Mouse (Mus musculus): ENCODE measurements around the gene Lin7c. TPM values are rescaled to one million over a fixed set of nuclear protein-coding genes. Genes with fewer than 3 reads are reported as not detected.
A peak's percentile ranks its signal among the peaks of the same experiment; 100 is the strongest.

Gene Lin7c
- polyA plus RNA-seq, 1 experiment = 13.2 TPM

DNA sequence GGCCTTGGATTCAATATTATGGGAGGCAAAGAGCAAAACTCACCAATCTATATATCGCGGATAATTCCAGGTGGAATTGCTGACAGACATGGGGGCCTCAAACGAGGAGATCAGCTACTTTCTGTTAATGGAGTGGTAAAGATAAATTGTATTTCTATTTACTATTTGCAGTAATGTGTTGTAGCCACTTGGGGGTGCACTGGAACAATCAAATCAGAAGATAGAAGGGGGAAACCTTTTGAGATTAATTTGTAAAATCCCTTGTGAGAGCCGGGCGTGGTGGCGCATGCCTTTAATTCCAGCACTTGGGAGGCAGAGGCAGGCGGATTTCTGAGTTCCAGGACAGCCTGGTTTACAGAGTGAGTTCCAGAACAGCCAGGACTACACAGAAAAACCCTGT lies 5.7 kb downstream of the Lin7c start:
- WGBS = 78% methylated on average over 7 of the region's 7 CpGs
- Histone ChIP-seq H3K4me3 (ENCODE audit: insufficient read depth, low read depth, low read length) (no peak overlapping the region), H3K36me3 (ENCODE audit: control insufficient read depth, insufficient read depth, low read length) (peaks cover 21% of the 10 kb centered on the region), H3K27me3 (replicated peaks; ENCODE audit: control insufficient read depth, insufficient read depth, low read length) (no peaks in the 10 kb centered on the region), H3K27ac (ENCODE audit: insufficient read depth, low read depth, low read length) (no peak overlapping the region), H3K4me1 (ENCODE audit: control insufficient read depth, insufficient read depth, low read length) (0 out of 2 replicates have a peak, but pooled peaks cover 5% of the 10 kb centered on the region)
- no peak for DNase-seq
- no peak for TF ChIP-seq CTCF (conservative IDR thresholded peaks at IDR 0.05; ENCODE audit: insufficient read depth, insufficient read length, low read depth, low read length)
- TF ChIP-seq POLR2A (IDR thresholded peaks at IDR 0.05; ENCODE audit: low read depth, low read length) = no peak

DNA sequence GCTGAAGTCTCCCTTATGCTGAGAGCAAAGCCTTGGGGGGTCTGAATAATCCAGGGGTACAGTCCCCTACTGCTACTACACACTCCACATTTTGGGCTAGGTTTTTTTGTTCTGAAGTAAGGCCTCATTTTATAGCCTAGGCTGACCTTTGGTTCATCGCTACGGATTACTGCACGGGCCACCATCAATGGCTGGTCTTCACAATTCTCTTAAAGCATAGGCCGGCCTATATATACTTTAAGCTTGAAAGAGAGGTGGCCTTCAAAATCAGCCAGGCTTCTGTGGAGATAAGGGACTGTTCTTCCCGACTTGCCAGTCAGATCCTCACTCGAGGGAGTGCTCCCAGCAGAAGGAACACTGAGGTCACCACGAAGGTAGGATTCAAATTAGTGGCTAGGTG lies 12.2 kb downstream of the Lin7c start:
- H3K27ac ChIP-seq (ENCODE audit: insufficient read depth, low read depth, low read length) = no peak overlapping the region

DNA sequence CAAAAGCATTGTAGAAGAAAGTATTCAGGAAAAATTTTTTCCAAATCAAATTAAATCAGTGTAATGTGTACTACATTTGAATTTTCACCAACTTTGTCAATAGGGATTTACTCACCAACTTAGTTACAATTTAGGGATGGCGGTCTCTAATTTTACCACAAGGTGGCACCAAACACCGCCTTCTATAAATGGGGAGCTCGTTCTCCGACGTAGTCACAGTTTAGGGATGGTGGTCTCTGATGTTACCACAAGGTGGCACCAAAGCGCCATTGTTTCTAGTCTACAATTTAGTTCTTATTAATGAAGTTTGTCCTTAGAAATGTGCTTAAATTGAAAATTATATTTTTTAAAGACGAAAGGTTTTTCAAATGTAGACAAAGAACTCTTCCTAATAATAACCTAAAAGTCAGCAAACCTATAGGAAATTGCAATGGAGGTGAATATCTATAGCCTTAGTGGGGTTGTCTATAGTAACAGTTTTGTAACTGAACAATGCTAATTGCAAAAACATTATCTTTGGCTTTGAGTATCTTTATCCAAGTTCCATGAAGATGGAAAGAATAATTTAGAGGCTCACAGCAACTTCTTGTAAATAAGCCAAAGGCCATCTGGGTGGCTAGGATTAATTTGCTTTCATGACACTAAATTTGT lies 13.6 kb downstream of the Lin7c start:
- Histone ChIP-seq H3K4me3 (ENCODE audit: insufficient read depth, low read depth, low read length) (no peak overlapping the region), H3K27ac (ENCODE audit: insufficient read depth, low read depth, low read length) (no peak overlapping the region), H3K4me1 (ENCODE audit: control insufficient read depth, insufficient read depth, low read length) (no peaks in the 10 kb centered on the region), H3K36me3 (ENCODE audit: control insufficient read depth, insufficient read depth, low read length) (peaks cover 1% of the 10 kb centered on the region; the same call in 1 of the 2 replicates), H3K27me3 (replicated peaks; ENCODE audit: control insufficient read depth, insufficient read depth, low read length) (no peaks in the 10 kb centered on the region)
- 0% methylated on average over 7 of the region's 7 CpGs for WGBS
- TF ChIP-seq POLR2A (IDR thresholded peaks at IDR 0.05; ENCODE audit: low read depth, low read length) (no peak), CTCF (conservative IDR thresholded peaks at IDR 0.05; ENCODE audit: insufficient read depth, insufficient read length, low read depth, low read length) (peak; percentile 98)
- peak; percentile 93 for DNase-seq

More for the DNA sequence above, 12.2 kb downstream of the Lin7c start:
- Histone ChIP-seq H3K36me3 (ENCODE audit: control insufficient read depth, insufficient read depth, low read length) (peaks cover 6% of the 10 kb centered on the region), H3K4me1 (ENCODE audit: control insufficient read depth, insufficient read depth, low read length) (no peaks in the 10 kb centered on the region), H3K27me3 (replicated peaks; ENCODE audit: control insufficient read depth, insufficient read depth, low read length) (no peaks in the 10 kb centered on the region), H3K4me3 (ENCODE audit: insufficient read depth, low read depth, low read length) (no peak overlapping the region)
- DNase-seq = no peak
- no peak for TF ChIP-seq CTCF (conservative IDR thresholded peaks at IDR 0.05; ENCODE audit: insufficient read depth, insufficient read length, low read depth, low read length)
- no peak for TF ChIP-seq POLR2A (IDR thresholded peaks at IDR 0.05; ENCODE audit: low read depth, low read length)
- WGBS = 56% methylated on average over 7 of the region's 7 CpGs

DNA sequence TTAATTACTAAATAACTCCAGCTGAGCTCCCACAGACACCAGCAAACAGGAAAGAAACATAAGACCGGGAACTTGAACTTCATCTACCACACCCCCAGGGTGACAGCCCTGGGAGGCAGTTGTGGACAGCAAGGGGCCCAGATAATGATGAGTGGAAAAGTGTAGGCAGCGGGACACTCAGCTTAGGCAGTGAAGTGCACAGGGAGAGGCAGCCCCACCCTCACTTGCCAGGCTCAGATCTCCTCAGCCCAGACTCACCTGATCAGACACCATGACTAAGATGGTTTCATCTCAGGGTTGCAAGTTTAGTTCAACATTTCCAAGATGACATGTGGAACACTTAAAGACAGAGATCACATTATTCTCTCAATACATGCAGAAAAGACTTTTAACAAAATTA lies 18.5 kb downstream of the Lin7c start:
- Histone ChIP-seq H3K36me3 (ENCODE audit: control insufficient read depth, insufficient read depth, low read length) (no peaks in the 10 kb centered on the region), H3K4me3 (ENCODE audit: insufficient read depth, low read depth, low read length) (no peak overlapping the region), H3K27ac (ENCODE audit: insufficient read depth, low read depth, low read length) (no peak overlapping the region), H3K27me3 (replicated peaks; ENCODE audit: control insufficient read depth, insufficient read depth, low read length) (no peaks in the 10 kb centered on the region), H3K4me1 (ENCODE audit: control insufficient read depth, insufficient read depth, low read length) (no peaks in the 10 kb centered on the region)
- 38% methylated on average over 2 of the region's 2 CpGs for WGBS
- no peak for DNase-seq
- TF ChIP-seq POLR2A (IDR thresholded peaks at IDR 0.05; ENCODE audit: low read depth, low read length) = no peak
- no peak for TF ChIP-seq CTCF (conservative IDR thresholded peaks at IDR 0.05; ENCODE audit: insufficient read depth, insufficient read length, low read depth, low read length)

DNA sequence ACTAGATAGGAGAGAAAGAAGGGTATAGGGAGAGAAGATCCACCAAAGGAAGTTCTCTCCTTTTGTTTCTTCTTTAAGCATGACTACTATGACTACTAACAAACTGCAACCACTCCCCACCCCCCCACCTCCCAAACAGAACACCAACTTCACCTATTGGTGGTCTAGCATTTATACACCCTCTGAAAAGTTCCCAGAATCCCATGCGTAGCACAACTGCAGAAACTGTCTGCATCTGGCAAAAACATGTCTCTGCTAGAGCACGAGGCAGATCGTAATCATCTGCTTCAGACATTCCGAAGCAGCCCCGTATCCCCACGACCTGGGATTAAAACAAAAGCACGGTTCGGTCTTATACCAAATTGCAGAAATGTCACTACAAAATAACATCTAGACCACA lies 21.6 kb downstream of the Lin7c start:
- 92% methylated on average over 8 of the region's 8 CpGs for WGBS
- TF ChIP-seq CTCF (conservative IDR thresholded peaks at IDR 0.05; ENCODE audit: insufficient read depth, insufficient read length, low read depth, low read length) (no peak), POLR2A (IDR thresholded peaks at IDR 0.05; ENCODE audit: low read depth, low read length) (no peak)
- DNase-seq = no peak

DNA sequence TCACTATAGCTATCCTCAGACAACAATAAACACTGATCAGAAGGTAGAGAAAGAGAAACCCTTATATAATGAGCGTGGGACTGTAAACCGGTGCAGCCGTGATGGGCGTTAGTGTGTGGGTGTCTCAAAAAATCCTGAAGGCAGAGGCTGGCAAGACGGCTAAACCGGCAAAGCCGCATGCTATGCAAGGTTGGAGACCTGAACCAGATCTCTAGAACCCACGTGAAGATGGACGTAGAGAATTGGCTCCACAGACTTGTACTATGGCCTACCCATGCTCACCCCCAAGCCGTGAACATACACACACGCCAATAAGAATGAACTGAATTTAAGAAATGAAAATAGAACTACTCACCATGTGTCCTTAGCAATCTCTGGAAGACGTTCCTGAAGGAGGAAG lies 22.1 kb downstream of the Lin7c start:
- Histone ChIP-seq H3K27me3 (replicated peaks; ENCODE audit: control insufficient read depth, insufficient read depth, low read length) (no peaks in the 10 kb centered on the region), H3K36me3 (ENCODE audit: control insufficient read depth, insufficient read depth, low read length) (no peaks in the 10 kb centered on the region), H3K4me1 (ENCODE audit: control insufficient read depth, insufficient read depth, low read length) (no peaks in the 10 kb centered on the region), H3K4me3 (ENCODE audit: insufficient read depth, low read depth, low read length) (no peak overlapping the region), H3K27ac (ENCODE audit: insufficient read depth, low read depth, low read length) (no peak overlapping the region)
- DNase-seq = no peak
- no peak for TF ChIP-seq CTCF (conservative IDR thresholded peaks at IDR 0.05; ENCODE audit: insufficient read depth, insufficient read length, low read depth, low read length)
- TF ChIP-seq POLR2A (IDR thresholded peaks at IDR 0.05; ENCODE audit: low read depth, low read length) = no peak
- 87% methylated on average over 12 of the region's 12 CpGs for WGBS

More for the DNA sequence above, 21.6 kb downstream of the Lin7c start:
- Histone ChIP-seq H3K27me3 (replicated peaks; ENCODE audit: control insufficient read depth, insufficient read depth, low read length) (no peaks in the 10 kb centered on the region), H3K36me3 (ENCODE audit: control insufficient read depth, insufficient read depth, low read length) (no peaks in the 10 kb centered on the region), H3K27ac (ENCODE audit: insufficient read depth, low read depth, low read length) (no peak overlapping the region), H3K4me1 (ENCODE audit: control insufficient read depth, insufficient read depth, low read length) (no peaks in the 10 kb centered on the region), H3K4me3 (ENCODE audit: insufficient read depth, low read depth, low read length) (no peak overlapping the region)

DNA sequence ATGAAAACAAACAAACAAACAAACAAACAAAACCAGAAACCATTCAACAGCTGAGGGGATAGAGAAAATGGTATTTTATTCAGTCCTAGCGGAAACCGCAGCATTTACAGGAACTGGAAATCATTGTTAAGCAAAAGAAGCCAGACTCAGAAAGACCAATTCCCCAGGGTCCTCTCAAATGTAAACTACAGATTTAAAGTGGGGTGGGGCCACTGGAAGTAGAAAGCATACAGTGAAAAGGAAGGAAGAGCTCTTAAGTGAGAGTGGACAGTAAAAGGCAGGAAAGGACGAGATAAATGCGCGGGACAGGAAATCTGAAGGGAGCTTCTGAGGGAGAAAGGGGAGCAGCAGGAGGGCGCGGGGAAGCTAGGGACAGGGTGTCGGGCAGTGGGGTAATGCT lies 22.6 kb downstream of the Lin7c start:
- Histone ChIP-seq H3K4me3 (ENCODE audit: insufficient read depth, low read depth, low read length) (no peak overlapping the region), H3K4me1 (ENCODE audit: control insufficient read depth, insufficient read depth, low read length) (no peaks in the 10 kb centered on the region), H3K27me3 (replicated peaks; ENCODE audit: control insufficient read depth, insufficient read depth, low read length) (no peaks in the 10 kb centered on the region), H3K27ac (ENCODE audit: insufficient read depth, low read depth, low read length) (no peak overlapping the region), H3K36me3 (ENCODE audit: control insufficient read depth, insufficient read depth, low read length) (no peaks in the 10 kb centered on the region)
- DNase-seq = no peak
- no peak for TF ChIP-seq CTCF (conservative IDR thresholded peaks at IDR 0.05; ENCODE audit: insufficient read depth, insufficient read length, low read depth, low read length)
- TF ChIP-seq POLR2A (IDR thresholded peaks at IDR 0.05; ENCODE audit: low read depth, low read length) = no peak
- WGBS = 68% methylated on average over 8 of the region's 8 CpGs

All from kidney, adult 2 months (tissue).